Mouse (Mus musculus) c-Kit-positive CD71-negative TER-119-negative erythroid progenitor cells, embryonic 14.5 days (primary cell): ENCODE results near the gene Gimap1.

Experiments used
- DNase-seq: peaks from one replicate; pipeline ENCODE4 v3.0.0-alpha.2; 2013; ENCODE audit warnings: low read depth

Gene Gimap1

GRCm38 (mm10) chr6:48738961-48739779, at the start of gene Gimap1:
Gene Gimap1, plus strand, starts transcription at chr6:48739054.
- DNase-seq = no peak

DNA sequence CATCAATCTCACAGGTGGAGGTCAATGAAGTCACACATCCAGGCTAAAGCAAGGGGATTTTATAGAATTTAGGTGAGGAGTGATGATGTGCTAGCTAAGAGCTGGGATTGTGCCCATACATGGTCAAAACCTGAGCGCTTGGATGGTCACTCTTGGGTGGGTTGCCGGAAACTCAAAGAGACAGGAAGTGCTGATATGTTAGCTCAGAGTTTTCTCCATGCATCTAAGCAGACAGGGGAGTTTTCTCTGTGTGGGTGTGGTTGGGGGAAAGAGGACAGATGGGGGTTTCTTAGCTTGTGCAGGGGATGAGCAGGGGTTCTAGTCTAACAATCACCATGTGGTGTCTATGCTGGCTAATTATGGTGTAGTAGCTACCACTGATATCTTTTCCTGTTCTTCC, 49.5 kb upstream of the Gimap1 start:
- DNase-seq = no peak

DNA sequence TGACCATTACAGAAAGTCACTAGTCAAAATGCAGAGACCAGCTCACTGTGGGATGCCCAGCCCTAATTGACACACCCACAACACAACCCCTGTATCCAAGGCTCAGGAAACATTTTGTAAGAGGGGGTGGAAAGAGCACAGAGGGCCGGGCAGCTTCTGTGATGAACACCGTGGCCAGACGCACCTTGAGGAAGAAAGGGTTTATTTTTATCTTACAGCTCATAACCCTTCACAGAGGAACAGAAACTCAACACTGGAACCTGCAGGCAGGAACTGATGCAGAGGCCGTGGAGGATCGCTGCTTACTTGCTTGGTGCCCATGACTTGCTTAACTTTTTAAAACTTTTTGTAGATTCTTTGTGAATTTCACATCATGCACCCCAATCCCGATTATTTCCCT, 45.9 kb upstream of the Gimap1 start:
- DNase-seq = no peak

DNA sequence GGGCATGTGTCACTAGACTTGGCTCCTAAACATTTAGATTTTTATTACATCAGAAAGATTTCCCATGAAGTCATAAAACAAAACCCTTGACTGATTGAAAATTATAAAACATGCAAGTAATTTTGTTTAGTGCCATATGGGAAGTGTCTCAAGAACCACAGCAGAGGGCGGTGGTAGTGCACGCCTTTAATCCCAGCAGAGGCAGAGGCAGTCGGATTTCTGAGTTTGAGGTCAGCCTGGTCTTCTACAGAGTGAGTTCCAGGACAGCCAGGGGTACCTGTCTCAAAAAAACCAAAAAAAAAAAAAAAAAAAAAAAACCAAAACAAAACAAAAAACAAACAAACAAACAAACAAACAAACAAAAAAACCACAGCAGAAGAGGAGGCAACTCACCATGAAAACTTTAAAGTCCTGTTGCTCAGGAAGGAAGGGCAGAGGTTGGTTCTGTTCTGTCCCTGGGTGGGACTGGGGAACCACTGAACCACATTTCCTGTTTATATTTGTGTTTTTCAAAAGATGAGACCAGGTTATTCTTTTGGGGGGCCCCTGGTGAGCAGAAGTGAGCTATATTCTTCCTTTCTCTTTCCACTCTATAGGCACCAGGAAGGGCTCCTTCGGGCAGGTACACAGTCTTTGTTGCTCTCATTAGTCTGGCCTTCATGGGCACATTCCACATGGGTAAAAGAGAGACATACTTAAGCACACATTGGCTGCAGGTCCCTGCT, 41.9 kb upstream of the Gimap1 start:
- DNase-seq = no peak

GRCm38 (mm10) chr6:48697555-48697930, 41.3 kb upstream of the Gimap1 start:
- no peak for DNase-seq

GRCm38 (mm10) chr6:48698066-48698856, 40.6 kb upstream of the Gimap1 start:
- no peak for DNase-seq

DNA sequence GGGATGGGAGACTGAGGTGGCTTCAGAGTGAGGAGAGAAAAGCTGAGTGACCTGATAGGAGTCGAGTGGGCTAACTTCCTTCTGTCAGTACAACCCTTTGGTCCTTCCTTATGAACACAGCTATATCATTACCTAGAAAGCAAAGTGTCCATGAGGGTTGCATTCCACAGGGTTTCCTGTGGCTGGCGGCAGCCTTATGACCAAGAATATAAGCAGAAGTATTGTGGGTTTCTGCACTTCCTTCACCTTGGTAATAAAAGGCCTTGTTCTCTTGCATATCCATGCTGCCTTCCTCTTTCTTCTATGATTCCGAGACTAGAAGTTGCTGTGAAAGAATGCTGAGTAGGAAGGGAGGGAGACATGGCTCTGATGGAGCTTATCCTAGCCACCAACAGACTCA, 40.0 kb upstream of the Gimap1 start:
- DNase-seq = no peak

GRCm38 (mm10) chr6:48700251-48701075, 38.4 kb upstream of the Gimap1 start:
- no peak for DNase-seq

DNA sequence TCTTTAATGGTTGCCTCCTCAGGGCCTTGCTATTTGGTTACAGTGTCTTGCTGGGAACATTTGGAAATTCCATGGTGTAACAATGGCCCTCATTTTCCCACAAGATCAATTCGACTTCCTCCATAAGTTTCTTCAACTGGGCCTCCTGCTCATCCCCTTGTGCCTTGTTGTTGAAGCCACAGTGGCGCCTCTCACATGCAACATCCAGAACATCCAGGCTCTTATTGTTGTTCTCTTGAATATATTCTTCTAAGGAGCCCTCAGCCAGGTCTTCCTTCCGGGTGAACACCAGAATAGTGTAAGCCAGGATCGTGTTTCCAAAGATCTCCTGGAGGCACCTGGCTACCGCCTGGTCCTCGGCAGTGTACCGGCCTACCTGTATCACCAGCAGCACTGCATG, 36.7 kb upstream of the Gimap1 start:
- no peak for DNase-seq

- no peak for DNase-seq
Observed at GRCm38 (mm10) chr6:48702601-48703000, 36.3 kb upstream of the Gimap1 start.

GRCm38 (mm10) chr6:48704146-48704545, 34.7 kb upstream of the Gimap1 start:
- no peak for DNase-seq

- DNase-seq = no peak
Observed at GRCm38 (mm10) chr6:48706130-48706529, 32.7 kb upstream of the Gimap1 start.

DNA sequence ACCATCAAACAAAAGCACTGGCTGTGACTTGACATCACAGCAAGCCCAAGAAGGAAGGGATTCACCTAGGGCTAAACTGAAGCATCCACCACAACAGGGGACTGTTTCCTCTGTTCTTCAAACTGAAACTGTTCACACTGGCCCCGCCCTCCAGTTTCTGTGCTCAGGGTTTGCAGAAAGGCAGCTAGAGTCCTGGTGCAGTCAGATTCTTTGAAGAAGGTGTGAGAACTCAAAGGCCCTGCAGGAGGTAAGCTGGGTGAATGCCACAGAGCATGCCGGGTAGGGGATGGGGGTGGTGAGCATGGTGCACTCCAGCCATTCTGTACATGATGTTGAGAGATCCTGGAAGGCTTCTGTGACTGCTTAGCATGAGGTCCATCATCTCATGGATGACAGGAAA, 20.4 kb upstream of the Gimap1 start, which contains the start of the genes Gm28053 and Gimap7:
Gene Gm28053 (plus strand): TSS at position 153 of the 400 bp plus-strand sequence.
Gene Gimap7 (plus strand): TSS at position 167 of the 400 bp plus-strand sequence.
- no peak for DNase-seq

DNA sequence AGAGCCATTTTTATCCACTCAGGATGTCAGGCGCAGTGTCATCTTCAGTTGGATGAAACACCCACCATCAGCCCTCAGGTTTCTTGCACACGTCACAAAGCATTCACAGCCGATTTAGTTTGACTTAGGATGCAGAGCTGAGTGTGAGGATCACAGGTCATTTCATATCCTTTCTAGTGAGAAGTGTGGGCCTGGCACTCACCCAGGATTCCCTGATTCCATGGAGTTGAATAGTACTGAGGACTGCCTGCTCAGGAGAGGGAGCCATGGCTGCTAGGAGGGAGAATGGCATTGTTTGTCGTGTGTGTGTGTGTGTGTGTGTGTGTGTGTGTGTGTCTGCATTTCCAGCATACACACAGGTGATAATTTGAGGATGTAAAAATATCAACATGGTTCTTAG, 18.5 kb upstream of the Gimap1 start:
- no peak for DNase-seq

GRCm38 (mm10) chr6:48723468-48723867, 15.4 kb upstream of the Gimap1 start:
- DNase-seq = no peak

GRCm38 (mm10) chr6:48725476-48725875, 13.4 kb upstream of the Gimap1 start:
- no peak for DNase-seq

GRCm38 (mm10) chr6:48727761-48728160, 11.1 kb upstream of the Gimap1 start:
- no peak for DNase-seq

DNA sequence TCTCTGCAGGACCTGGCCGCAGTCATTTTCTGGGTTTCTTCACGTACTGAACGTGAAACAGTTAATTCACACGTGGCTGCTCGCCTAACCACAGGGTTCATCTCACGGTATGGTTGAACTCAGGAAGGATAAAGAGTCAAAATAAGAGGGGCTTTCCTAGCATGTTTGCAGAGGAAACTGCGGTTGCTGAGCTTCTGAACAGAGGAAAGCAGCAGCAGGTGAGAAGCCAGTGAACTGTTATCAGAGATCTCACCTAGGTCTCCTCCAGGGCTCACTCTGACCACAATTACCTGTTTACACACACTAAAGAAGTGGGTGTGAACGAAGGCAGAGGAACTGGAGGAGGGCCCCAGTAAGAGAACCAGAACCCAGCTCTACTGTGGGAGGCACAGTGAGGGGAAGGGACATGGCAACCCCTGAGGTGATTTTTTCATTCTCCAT, 6.0 kb upstream of the Gimap1 start:
- DNase-seq = no peak

- no peak for DNase-seq
Observed at GRCm38 (mm10) chr6:48733660-48734059, 5.2 kb upstream of the Gimap1 start.

GRCm38 (mm10) chr6:48737053-48737452, 1.8 kb upstream of the Gimap1 start:
- no peak for DNase-seq

- no peak for DNase-seq
Observed at GRCm38 (mm10) chr6:48737688-48738087, 1.2 kb upstream of the Gimap1 start.

- no peak for DNase-seq
Observed at GRCm38 (mm10) chr6:48739780-48740055, 864 bp downstream of the Gimap1 start.
